Mouse (Mus musculus) neutrophil, adult 83 days (primary cell): Measurements from ENCODE around the gene Abcg5. TPM values are rescaled to one million over a fixed set of nuclear protein-coding genes. Genes with fewer than 3 reads are reported as not detected.

ENCODE experiments used
- total RNA-seq, 2 experiments: library from RNA; stranded (reverse); gene quantifications; one replicate each; pipeline ENCODE4 v1.2.4; 2023

Gene Abcg5
- total RNA-seq = not detected

DNA sequence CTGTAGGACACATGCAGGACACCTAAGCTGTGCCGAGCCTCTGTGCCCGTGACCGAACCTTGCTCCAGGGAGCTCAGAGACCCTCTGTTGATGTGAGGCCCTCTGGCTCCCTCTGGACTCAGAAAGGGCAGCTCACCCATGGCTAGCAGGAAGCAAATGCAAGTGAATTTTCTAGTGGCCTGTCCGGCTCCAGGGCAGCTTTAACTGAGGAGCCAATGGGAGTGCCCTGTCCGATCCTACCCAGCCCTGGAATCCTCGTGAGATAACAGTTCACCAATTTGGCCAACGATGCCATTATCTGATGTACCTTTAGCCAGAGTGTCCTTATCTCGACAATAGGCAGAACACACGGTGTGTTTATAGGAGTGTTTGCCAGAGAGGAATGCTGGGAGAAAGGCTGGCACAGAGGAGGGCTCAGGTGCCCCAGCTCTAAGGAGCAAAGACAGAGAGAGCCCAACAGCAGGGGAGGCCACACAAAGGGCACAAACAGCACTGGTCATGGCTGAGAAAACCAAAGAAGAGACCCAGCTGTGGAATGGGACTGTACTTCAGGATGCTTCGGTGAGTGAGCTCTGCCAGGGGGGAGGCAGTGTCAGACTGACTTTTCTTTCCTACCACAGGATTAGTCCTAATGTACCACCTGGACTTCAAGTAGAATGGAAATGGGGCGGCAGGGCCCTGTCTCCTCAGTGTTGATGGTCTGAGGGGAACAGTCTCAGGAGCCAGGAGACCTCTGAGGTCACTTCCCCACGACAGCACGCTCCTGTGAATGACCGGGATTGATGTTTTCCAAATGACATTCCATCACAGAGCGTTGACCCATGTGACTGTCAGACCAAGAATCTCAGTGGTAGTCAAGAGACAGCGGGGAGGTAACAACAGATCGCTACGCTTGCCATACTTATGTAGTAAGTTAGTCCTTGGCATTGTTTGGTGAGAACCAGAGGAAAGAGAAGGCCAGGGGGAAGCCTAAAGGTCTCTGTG, at the start of gene Abcg5:
Gene Abcg5 (minus strand): TSS at position 278 of the 984 bp plus-strand sequence.

DNA sequence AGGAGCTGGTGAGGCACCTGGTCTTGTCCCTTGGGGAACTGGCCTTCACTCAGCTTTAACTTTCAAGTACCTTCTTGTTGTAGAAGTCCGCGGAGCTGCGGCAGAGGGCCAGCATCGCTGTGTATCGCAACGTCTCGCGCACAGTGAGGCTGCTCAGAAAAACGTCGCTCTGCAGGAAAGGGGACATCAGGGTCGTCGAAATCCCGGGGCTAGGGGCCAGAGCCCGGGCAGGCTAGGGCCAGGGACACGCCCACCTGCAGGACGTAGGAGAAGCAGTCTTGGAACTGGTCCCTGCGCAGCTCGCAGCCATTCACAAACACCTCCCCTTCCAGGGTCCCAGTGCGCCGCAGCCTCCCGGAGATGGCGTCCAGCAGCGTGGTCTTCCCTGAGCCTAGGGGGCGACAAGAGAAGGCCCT, 6.9 kb downstream of the Abcg5 start, which contains the start of gene Abcg8:
Gene Abcg8 (plus strand): TSS at position 352 of the 416 bp plus-strand sequence.

DNA sequence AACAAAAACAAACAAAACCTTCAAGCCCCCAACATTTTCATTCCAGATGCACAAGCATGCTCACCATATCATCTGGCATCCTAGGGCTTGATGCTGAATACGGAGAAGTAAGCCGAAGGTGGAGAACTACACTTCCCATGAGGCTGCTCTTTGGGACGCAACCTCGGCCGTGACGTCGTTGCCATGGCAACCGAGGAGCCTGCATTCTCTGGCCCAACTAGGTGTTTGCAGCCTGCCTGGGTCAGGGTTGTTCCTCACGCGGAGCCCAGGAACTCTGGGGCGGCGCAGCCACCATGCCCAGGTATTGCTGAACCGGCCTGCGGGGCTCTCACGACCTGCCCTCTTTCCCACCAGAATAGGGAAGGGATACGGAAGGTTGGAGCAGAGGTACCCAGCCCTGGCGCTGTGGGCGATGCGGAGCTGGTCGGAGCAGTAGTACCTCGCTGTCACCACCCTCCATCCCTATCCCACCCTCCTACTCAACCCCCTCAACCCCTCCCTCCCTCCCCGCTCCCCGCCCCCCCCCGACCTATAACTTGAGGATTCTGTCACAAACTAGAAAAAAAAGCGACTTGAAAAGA, 56.4 kb downstream of the Abcg5 start, which contains the start of gene Dync2li1:
Gene Dync2li1 (plus strand): TSS at position 221 of the 581 bp plus-strand sequence.

Other genes starting within 250 kb of the Abcg5 start
- 10 to 100 TPM; 14.5 to 14.8 TPM for gene Thada, start 216.8 kb downstream of the Abcg5 start, total RNA-seq
- gene Plekhh2, start 171.1 kb downstream of the Abcg5 start, total RNA-seq = under 1 TPM in 1 of 2 experiments, not detected in 1; 0.22 TPM
- gene Dync2li1, start 56.5 kb downstream of the Abcg5 start, total RNA-seq = 1 to 10 TPM; 1.1 to 2.4 TPM
- gene Abcg8, start 6.7 kb downstream of the Abcg5 start, total RNA-seq = not detected
- 10 to 100 TPM; 15.4 to 18.9 TPM for gene Lrpprc, start 107.8 kb upstream of the Abcg5 start, total RNA-seq